Comparison of ENCODE assay signal across 31 mouse cellular contexts in the genomic region with DNA sequence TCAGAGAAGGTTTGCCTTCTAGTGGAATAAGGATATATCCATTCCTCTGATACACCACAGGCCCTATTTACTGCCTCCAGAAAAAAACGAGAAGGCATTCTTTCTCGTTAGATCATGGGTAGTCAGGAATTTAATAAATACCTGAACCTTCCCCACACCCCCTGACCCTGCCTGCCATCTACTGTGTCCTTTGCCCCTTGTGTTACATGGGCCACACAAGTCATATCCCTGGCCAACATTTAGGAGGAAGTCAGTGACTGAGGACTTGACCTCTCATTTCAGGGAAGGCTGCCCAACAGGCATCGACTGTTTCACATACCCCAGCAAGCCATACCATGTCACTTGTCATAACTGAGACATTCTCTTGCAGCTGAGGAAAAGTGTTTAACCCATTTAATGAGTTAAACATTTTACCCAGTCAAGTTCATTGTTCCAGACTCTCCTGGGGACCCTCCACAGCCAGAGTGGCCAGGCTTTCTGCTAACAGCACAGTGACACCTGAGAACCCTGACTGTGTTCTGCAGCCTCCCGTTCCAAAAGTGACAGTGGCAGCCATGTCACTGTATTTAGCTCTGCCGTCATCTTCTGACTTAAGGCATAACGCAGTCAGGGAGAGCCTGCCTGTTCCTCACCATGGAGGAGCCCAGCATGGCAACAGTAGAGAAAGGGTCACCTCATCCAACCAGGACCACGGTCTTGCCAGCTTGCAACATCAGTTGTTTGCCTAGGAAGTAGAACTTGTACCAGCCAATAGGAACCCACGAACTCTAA.
DNase-seq lines count a peak whose midpoint lies in the region; ATAC-seq lines count a peak whose summit lies in the region.
"Had no signal": no experiment of that assay in that cellular context is flagged by ENCODE, and none has a peak within 500 bp of the region (broad histone marks: within the 10 kb centered on the region; RNA-seq: fewer than 3 reads in every experiment).

No protein-coding gene starts in this region.

- peak; percentile 37 for DNase-seq in gastrocnemius, postnatal 25 days
- DNase-seq in gastrocnemius, postnatal 14 days = no peak
- DNase-seq in kidney, adult 11 months = peak; percentile 61
- peak; percentile 62 for DNase-seq in skeletal muscle tissue, adult 2 months (ENCODE audit: low read depth, low spot score)
- no peak for DNase-seq in thymus, postnatal 14 days
- DNase-seq: adrenal gland, postnatal 14 days; cerebellum, adult 11 months; cerebellum, adult 9-11 months; embryo, embryonic 11 days; heart, postnatal 36 days; layer of hippocampus, adult 9-11 months; lung, embryonic 14.5 days; lung, postnatal 14 days; right cerebral cortex, adult 18-20 months; thymus, adult 2 months; thymus, postnatal 4 days had no signal

- peaks cover 13% of the 10 kb centered on the region for H3K4me1 ChIP-seq in kidney, embryonic 15.5 days
- peaks cover 100% of the 10 kb centered on the region for H3K4me1 ChIP-seq in megakaryocyte, embryonic 14.5 days

- no peak overlapping the region for H3K4me3 ChIP-seq in kidney, embryonic 15.5 days (replicated peaks)
- peak overlapping the region; percentile 74 for H3K4me3 ChIP-seq in megakaryocyte, embryonic 14.5 days (replicated peaks)
- H3K4me3 ChIP-seq: embryonic facial prominence, embryonic 12.5 days; forebrain, embryonic 10.5 days; forebrain, embryonic 15.5 days; heart, embryonic 12.5 days; hindbrain, embryonic 13.5 days; limb, embryonic 10.5 days; limb, embryonic 15.5 days had no signal

- no peak overlapping the region for H3K4me2 ChIP-seq in kidney, embryonic 15.5 days
- H3K4me2 ChIP-seq: embryonic facial prominence, embryonic 12.5 days; forebrain, embryonic 15.5 days; heart, embryonic 12.5 days; hindbrain, embryonic 13.5 days; limb, embryonic 15.5 days; lung, embryonic 14.5 days; midbrain, embryonic 11.5 days had no signal

- no peak overlapping the region for H3K9ac ChIP-seq in kidney, embryonic 15.5 days
- H3K9ac ChIP-seq: embryonic facial prominence, embryonic 12.5 days; forebrain, embryonic 15.5 days; hindbrain, embryonic 13.5 days; limb, embryonic 15.5 days; liver, embryonic 14.5 days; lung, embryonic 14.5 days had no signal

- WGBS in kidney, embryonic 15.5 days = 65% methylated on average over 8 of the region's 8 CpGs

- H3K27ac ChIP-seq in kidney, embryonic 15.5 days = no peak overlapping the region
- H3K27ac ChIP-seq: embryonic facial prominence, embryonic 12.5 days; forebrain, embryonic 10.5 days; forebrain, embryonic 15.5 days; hindbrain, embryonic 13.5 days; limb, embryonic 10.5 days; limb, embryonic 15.5 days; liver, embryonic 14.5 days had no signal

- intact Hi-C loops in gastrocnemius, postnatal 14 days (cut with DNase I; ENCODE audit: low total_unique reads) = no loop called here

- ATAC-seq in kidney, embryonic 15.5 days (replicated peaks; ENCODE audit: low FRiP score) = no peak
- ATAC-seq in megakaryocyte, adult 5-6 weeks (ENCODE audit: poor library complexity, severe bottlenecking) = no peak
- ATAC-seq: CD4-positive, CD25-positive, alpha-beta regulatory T cell, adult 4 months; forebrain, embryonic 15.5 days; intestine, embryonic 16.5 days; midbrain, embryonic 16.5 days had no signal

- no peaks in the 10 kb centered on the region for H3K27me3 ChIP-seq in kidney, embryonic 15.5 days
- no peaks in the 10 kb centered on the region for H3K27me3 ChIP-seq in megakaryocyte, embryonic 14.5 days (replicated peaks)
- H3K27me3 ChIP-seq: embryonic facial prominence, embryonic 12.5 days; forebrain, embryonic 15.5 days; heart, embryonic 12.5 days; limb, embryonic 15.5 days had no signal

- H3K9me3 ChIP-seq in kidney, embryonic 15.5 days (replicated peaks) = no peaks in the 10 kb centered on the region
- no peaks in the 10 kb centered on the region for H3K9me3 ChIP-seq in megakaryocyte, embryonic 14.5 days
- H3K9me3 ChIP-seq: embryonic facial prominence, embryonic 12.5 days; forebrain, embryonic 10.5 days; forebrain, embryonic 15.5 days; heart, embryonic 12.5 days; hindbrain, embryonic 13.5 days; limb, embryonic 10.5 days; limb, embryonic 15.5 days had no signal

- no peaks in the 10 kb centered on the region for H3K36me3 ChIP-seq in kidney, embryonic 15.5 days
- peaks cover 97% of the 10 kb centered on the region for H3K36me3 ChIP-seq in megakaryocyte, embryonic 14.5 days (replicated peaks; ENCODE audit: low read length)
- H3K36me3 ChIP-seq: embryonic facial prominence, embryonic 12.5 days; forebrain, embryonic 10.5 days; forebrain, embryonic 15.5 days; heart, embryonic 12.5 days; hindbrain, embryonic 13.5 days; limb, embryonic 10.5 days; limb, embryonic 15.5 days had no signal

Comparison
In these comparisons a context has a peak if more than half of its experiments do, and no peak if none do; other contexts are left out.
1. DNase-seq: peak in gastrocnemius, postnatal 25 days (single experiment), kidney, adult 11 months (single experiment) and skeletal muscle tissue, adult 2 months (single experiment); none in gastrocnemius, postnatal 14 days (single experiment) and thymus, postnatal 14 days (single experiment).